Mouse (Mus musculus) thymus, postnatal 10 days (tissue): ENCODE results near the gene Map4k1.
"Not testable (repeated sequence)": the region's sequence is repeated elsewhere in the genome, so short reads cannot be mapped to it uniquely, and the experiment has no call there.

Experiments
- DNase-seq, 2 experiments: peaks; one replicate each; pipeline ENCODE4 v3.0.0; 2021; ENCODE audit warnings: low spot score in 2 of 2

The Map4k1 gene

GRCm38 (mm10) chr7:28955295-28955897 lies 26.5 kb upstream of the Map4k1 start:
- DNase-seq = no peak

- no peak for DNase-seq
These were observed 25.6 kb upstream of the Map4k1 start for GRCm38 (mm10) chr7:28956270-28956669.

- no peak for DNase-seq
These were observed 24.6 kb upstream of the Map4k1 start for GRCm38 (mm10) chr7:28957286-28957685.

- DNase-seq = no peak
These were observed 23.7 kb upstream of the Map4k1 start for GRCm38 (mm10) chr7:28957997-28958725.

- no peak for DNase-seq
These were observed 23.1 kb upstream of the Map4k1 start for GRCm38 (mm10) chr7:28958770-28959169.

- no peak for DNase-seq
These were observed 22.3 kb upstream of the Map4k1 start for GRCm38 (mm10) chr7:28959505-28960045.

GRCm38 (mm10) chr7:28960354-28961046 lies 21.4 kb upstream of the Map4k1 start:
- no peak for DNase-seq

- no peak for DNase-seq
These were observed 20.3 kb upstream of the Map4k1 start for GRCm38 (mm10) chr7:28961584-28961926.

GRCm38 (mm10) chr7:28961927-28962670 lies 19.8 kb upstream of the Map4k1 start, which contains the start of gene Actn4:
Gene Actn4, minus strand, starts transcription at chr7:28962340.
- DNase-seq = peak; percentile 98 to 99

GRCm38 (mm10) chr7:28963399-28963923 lies 18.4 kb upstream of the Map4k1 start:
- no peak for DNase-seq

- no peak for DNase-seq
These were observed 16.5 kb upstream of the Map4k1 start for GRCm38 (mm10) chr7:28965346-28965840.

GRCm38 (mm10) chr7:28966181-28966580 lies 15.7 kb upstream of the Map4k1 start:
- DNase-seq = no peak

GRCm38 (mm10) chr7:28966751-28967505 lies 14.9 kb upstream of the Map4k1 start:
- no peak for DNase-seq

GRCm38 (mm10) chr7:28968120-28968519 lies 13.7 kb upstream of the Map4k1 start:
- DNase-seq = not testable (repeated sequence)

GRCm38 (mm10) chr7:28969271-28969670 lies 12.6 kb upstream of the Map4k1 start:
- DNase-seq = no peak

- DNase-seq = no peak
These were observed 12.0 kb upstream of the Map4k1 start for GRCm38 (mm10) chr7:28969672-28970394.

GRCm38 (mm10) chr7:28971029-28971428 lies 10.8 kb upstream of the Map4k1 start:
- DNase-seq = no peak

- DNase-seq = no peak
These were observed 10.0 kb upstream of the Map4k1 start for GRCm38 (mm10) chr7:28971770-28972269.

GRCm38 (mm10) chr7:28972542-28972985 lies 9.3 kb upstream of the Map4k1 start:
- DNase-seq = peak; percentile 63 to 89

GRCm38 (mm10) chr7:28973025-28973424 lies 8.8 kb upstream of the Map4k1 start:
- no peak for DNase-seq
